Mouse (Mus musculus) lung, postnatal 0 days (tissue): ENCODE results near the gene Mgat5b.

Source experiments
- CTCF ChIP-seq: IDR thresholded peaks from 2 replicates; pipeline ENCODE4 v1.5.1; 2016; ENCODE audit warnings: antibody characterized with exemption, mild to moderate bottlenecking
- EP300 ChIP-seq: IDR thresholded peaks from 2 replicates; pipeline ENCODE4 v1.6.1; 2016; ENCODE audit warnings: antibody characterized with exemption, mild to moderate bottlenecking, control low read depth

GRCm38 (mm10) chr11:116905741-116906456 is 12.8 kb upstream of the Mgat5b start:
- TF ChIP-seq CTCF (no peak), EP300 (no peak)
